Mouse (Mus musculus) embryo, embryonic 11.5 days (tissue): ENCODE measurements around the gene Med11.
"Not testable (repeated sequence)": the region's sequence is repeated elsewhere in the genome, so short reads cannot be mapped to it uniquely, and the experiment has no call there.

ENCODE experiments used
- DNase-seq: peaks from one replicate; pipeline ENCODE4 v3.0.0-alpha.2; 2012; ENCODE audit warnings: low read depth, low spot score

Med11 gene

DNA sequence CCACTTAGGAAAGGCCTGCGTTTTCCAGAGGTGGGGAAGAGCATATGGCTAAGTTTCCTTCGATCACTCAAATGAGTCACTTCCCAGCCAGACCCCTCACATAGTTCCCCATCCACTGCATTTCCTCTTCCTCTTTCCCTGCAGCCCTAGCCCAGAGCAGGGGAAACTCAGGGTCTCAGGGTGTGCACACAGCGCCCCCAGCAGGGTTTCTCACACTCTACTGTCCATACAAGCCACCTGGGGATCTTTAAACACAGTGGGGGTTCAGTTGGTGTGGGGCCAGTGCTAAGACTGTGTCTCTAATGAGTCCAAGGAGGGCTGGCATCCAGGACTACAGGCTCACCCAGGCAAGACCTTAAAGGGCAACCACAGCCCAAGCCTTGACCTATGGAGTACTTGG lies 5.0 kb upstream of the Med11 start:
- DNase-seq = no peak

DNA sequence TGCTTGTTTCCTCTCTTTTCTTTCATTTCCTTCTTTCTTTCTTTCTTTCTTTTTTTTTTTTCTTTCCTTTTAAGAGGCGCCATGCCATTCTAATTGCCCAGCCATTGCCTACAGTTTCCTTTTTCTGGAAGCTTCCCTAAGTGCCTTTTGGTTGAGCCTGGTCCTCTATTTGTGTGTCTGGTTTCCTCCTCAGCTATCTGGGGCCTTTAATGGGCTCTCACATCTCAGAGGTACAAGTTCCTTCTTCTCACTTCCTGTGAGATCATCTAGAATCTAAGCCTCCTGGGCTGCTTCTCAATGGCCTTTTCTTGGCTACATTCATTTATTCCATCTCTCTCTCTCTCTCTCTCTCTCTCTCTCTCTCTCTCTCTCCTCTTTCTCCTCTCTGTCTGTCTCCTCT lies 4.3 kb upstream of the Med11 start:
- no peak for DNase-seq

DNA sequence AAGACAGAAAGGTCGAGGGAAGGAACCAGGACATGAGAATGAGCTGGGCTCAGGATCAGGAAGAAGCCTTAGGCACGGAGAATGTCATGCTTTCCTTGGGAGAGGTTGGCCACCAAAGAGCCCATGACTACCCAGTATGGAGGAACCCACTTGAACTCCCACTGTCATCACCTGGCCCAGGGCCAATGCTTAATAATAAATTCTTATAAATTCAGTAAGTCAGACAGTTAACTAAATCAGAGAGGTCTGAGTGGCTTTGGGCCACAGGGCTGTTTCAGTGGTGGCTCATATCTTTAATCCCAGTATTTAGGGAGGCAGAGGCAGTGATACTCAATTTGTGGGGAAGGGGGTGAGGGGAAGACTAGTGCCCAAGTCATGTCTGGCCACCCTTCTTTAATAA lies 793 bp upstream of the Med11 start:
- no peak for DNase-seq

DNA sequence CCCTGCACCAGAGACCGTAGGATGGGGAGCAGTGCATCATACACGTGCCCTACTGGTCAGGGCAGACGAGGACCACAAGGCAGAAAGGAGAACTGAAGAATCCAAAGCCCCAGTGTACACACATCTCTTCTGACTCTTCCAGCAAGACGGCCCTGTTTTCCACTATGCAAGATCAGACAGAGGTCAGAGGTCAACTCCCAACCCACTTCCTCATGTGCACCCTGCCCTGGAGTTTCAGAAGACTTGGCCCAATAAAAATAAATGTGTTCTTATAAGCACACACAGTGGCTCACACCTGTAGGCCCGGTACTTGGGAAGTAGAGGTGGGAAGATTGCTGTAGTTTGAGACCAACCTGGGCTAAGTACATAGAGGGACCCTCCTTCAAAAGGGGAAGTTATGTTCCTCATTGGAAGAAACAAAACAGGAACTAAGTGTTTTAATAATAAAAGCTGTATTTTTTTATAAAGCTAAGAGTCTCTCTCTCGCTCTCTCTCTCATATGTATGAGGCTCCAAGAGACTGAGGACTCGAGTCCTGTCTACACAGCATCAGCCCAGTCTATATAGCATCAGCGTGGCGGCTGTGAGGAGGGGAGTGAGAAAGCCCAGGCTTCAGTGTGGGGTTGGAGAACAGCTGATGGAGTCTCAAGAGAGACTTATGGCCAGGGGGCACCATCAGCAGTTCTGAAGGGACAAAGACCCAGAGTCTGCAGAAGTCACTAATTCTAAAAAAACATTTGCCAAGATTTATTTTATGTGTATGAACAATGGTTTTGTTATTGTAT lies 1.7 kb downstream of the Med11 start:
- DNase-seq = no peak

DNA sequence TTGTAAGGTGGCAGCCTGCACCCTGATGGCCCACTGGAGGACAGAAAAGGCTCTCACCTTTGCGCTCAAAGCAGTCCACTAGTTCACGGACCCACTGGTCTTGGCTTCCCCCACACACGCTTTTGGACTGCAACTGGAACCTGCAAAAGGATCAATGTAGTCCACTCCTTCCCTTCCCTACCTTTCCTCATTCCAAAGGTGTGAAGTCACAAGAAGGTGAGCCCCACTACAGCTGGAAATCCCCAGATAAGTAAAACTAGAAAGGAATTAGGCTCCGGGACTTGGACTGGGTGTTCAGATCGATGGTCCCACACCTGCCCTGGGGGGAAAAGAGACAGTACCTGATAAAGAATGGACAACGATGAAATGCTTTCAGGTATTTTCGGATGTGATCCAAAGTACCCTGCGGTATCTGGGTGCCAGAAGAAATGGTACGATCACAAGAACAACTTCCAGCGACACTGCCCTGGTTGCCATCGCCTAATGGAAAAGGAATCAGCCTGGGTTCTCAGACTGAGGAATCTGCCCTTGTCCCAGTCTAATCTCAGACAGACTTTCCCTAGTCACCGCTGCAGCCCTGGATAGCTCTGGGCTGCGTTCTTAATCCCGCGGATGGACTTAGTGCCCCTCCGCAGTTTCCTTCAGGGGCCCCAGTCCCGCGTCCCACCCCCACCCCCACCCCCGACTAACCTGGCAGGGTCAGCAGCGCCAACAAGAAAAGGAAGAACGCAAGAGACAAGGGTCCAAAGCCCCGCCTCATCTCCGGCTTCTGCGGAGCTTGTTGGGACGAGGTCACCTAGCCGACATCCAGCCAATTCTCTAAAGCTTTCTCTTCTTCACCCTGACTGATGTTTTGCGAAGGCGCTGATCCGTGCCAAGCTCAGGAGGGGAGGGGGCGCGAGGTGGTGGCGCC lies 7.2 kb downstream of the Med11 start, which contains the start of gene Zmynd15:
Gene Zmynd15 (plus strand): TSS at position 746 of the 913 bp plus-strand sequence.
- DNase-seq = no peak

DNA sequence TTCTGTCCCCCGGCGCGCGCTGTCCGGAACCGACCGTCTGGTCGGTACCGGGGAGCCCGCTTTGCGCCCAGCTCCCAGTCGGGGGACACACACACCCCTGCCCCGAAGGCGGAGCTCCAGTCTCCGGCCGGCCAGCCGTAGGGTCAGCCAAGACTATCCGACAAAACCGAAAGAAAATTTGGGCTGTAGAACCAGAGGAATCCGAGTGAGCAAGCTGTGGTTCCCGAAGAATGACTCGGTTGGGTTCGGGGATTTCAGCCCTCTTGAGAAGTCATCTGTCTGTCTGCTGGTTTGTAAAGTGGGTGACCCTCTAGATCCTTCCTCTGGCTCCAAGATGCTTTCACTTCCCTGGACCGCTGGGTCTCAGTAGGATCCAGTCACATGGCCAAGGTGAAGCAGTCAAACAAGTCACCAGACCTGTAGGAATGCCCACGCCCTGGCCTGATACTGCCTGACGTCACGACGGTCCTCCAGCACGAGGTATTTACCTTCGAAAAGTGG lies 7.9 kb downstream of the Med11 start, which contains the start of gene Cxcl16:
Gene Cxcl16 (minus strand): TSS at position 384 of the 501 bp plus-strand sequence.
- no peak for DNase-seq

DNA sequence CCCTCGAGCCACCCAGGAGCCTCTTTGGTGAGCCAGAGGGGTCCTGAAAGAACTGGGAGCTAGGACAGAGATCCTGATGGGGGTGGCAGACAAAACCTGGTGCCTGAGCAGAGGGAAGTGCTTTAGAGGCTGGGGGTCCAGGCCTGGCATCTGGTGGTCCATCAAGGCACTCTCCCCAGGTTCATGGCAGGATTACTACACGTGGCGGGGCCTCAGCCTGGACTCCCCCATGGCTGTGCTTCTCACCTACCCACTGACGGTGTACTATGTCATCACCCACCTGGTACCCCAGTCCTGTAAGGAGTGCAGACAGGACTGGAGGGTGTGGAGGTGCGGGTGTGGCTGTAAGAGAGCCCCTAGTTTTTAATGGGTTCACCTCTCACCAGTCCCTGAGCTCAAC lies 12.3 kb downstream of the Med11 start:
- no peak for DNase-seq

DNA sequence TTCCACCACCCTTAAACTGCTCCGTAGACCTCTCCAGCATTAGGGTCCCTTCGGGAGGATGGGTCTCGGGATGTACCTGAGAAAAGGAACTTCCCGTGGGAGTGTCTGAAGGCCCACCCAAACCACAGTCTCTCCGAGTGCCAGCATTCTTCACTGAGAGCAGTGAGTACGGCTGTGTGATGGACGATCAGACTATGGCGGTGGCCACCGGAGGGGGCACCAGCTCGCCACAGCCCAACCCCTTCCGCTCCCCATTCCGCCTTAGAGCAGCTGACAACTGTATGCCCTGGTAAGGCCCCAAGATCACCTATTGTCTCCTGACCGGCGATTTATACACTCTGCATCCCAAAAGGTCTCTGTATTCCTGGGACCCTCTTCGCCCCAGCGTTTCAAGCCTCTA lies 13.5 kb downstream of the Med11 start:
- DNase-seq = no peak

DNA sequence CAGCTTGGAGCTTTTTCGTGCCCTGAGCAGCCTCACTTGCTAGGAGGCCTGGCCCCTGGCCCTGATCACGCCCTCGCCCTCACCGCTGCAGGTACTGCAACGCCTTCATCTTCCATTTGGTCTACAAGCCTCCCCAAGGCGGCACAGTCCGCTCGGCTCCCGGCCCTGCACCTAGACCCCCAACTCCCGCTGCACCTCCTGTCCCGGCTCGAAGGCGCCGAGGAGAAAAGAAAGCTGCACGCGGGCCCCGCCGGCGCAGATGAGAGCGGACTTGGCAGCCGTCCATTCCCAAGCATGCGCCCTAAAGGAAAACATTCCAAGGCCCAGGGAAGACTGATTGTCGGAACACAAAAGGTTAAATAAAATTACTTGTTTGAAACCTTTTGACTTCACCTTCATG lies 14.1 kb downstream of the Med11 start:
- DNase-seq = no peak

DNA sequence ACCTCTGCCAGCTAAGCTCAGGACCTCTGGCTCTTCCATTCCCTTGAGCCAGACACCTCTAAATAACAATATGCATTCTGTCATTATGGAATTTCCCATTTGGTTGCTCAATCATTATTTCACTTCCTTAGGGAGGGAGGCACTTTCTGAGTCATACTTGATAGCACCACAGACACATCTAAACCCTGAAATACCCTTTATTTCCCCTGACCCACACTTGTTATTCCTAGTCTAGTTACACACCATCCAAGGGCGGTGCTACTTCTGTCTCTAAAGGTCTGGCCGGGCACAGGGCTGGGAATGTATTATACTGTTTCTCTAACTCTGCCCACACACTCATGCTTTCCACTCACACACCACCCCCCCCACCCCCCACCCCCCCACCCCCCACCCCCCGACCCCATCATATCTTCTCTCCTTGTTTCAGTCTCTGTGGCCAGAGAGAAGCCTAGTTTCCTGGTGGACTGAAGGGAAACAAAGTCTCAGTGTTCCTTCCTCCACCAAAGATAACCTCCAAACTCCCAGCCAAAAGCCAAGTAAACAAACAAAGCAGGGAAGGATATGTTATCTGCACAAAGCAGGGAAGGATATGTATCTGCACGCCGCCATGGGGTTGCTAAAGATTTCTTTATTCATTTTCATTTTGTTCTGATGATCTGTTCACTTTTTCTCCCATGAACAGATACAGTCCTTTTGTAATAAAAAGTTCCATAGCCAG lies 16.3 kb downstream of the Med11 start:
- no peak for DNase-seq

DNA sequence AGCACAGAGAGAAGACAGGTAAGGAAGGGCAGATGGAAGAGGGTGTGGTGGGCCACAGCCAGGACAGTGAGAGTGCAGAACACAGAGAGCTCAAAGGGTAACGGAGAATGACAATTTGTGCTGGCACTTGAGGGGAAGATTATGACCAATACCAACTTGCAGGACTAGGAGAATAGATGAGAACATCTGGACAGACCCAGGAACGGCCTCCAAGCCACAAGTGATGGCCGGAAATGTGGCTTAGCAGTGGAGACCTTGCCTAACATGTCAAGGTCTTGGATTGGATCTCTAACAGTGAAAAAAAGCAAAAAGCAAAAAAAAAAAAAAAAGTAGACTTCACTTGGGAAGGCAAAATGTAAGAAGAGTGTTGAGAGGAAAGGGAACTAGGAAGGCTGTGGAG lies 18.0 kb downstream of the Med11 start:
- DNase-seq = no peak

DNA sequence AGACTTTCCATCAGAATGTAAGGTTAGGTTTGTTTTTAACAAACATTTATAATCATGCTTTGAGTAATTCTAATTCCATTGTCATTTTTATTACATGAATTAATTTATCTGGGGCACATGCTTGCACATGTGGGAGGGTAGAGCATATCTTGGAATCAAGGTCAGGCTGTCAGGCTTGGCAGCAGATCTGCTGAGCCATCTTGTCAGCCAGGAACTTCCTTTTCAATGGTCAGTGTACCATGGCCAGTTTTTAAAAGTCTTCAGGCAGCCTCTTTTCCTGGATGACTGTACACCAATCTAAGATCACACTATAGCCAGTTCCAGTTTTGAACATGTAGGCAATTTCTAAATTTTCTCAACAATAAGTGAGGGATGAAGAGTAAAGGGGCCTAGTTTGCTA lies 21.0 kb downstream of the Med11 start:
- no peak for DNase-seq

DNA sequence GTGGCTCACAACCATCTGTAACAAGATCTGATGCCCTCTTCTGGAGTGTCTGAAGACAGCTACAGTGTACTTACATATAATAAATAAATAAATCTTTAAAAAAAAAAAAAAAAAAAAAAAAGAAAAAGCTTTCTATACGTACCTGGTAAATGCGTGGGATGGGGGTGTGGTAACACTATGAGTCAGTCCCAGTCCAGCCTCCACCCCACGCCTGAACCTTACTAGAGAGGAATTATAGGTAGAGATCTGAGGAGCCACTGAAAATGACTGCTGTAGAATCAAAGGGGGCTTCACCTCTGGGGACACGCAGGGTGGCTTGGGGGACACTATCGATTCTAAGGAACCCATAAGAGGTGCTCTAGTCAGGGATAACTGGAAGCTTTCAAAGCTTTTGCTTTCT lies 21.6 kb downstream of the Med11 start:
- DNase-seq = not testable (repeated sequence)

DNA sequence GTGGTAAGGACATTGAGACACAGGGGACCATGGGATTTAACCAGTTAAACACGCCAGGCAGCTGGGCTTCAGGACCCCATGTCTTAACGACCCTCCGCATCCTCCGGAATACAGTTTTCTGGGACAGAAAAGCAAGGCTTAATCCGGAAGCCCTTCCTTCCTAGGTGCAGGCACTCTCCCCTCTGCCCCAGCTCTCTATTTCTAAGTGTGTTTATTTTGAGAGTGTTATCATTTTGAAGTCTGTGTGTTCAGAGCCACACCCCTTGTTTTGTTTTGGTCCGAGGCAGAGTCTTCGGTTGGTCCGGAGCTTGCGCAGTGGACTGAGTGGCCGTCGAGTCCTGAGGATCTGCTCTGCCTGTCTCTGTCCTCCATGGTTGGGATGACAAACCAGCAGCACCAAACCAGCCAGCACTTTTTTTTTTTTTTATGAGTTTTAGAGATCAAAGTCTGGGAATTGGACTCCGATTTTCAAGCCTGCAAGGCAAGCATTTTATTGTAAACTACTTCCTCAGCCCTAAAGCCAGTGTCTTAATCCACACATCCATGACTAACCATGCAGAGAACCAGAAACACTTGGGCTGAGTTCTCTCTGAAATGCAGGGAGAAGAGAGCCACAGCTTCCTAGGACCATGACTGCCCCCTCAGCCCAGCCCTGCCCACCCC lies 23.3 kb downstream of the Med11 start:
- no peak for DNase-seq

DNA sequence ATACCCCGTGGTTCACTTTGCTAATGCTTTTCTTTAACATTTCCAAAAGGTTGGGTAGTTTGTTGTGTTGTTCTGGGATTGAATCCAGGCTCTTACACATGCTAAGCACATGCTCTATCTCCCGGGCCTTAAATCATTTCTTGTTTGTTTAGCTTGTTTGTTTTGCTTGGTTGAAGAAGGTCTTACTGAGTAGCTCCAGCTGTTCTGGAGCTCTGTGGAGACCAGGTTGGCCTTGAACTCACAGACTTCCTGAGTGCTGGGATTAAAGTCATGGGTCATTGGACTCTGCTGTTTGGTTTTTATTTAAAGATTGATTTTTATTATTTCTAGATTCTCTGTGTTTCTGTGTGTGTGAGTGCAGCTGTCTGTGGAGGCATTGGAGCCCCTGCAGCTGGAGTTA lies 33.8 kb downstream of the Med11 start:
- DNase-seq = no peak

DNA sequence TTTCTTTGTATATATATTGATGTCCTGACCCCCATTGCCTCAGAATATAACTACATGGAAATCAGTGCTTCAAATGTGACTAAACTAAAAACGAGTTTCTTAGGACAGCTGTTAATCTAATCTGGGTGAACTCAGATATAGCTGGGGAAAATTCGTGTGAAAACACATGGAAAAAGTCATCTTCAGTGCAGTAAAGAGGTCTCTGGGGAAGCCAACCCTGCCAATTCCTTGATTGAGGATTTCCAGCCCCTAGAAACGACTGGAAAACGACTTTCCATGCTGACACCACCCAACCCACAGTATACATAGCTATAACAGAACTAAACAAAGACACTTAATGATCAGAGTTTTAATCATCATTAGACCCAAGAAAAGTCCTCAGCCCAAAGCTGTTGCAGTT lies 36.1 kb downstream of the Med11 start:
- DNase-seq = no peak

DNA sequence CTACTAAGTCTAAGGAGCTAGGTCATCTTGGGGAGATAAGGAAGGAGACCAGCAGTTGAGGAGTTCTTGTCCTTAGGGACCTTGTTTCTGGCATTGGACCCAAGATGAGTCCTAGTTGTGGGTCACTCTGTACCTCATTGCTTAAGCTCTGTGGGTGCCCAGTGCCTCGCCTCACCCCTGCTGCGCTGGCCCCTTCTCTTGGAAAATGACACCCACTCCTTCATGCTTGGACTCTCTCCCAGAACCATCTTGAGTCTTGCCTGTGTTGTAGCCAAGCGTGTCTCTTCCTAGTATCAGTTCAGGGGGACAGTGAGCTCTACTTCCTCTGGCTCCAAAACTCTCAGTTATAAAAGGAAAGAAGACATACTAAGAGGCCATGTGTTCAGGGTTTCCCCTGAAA lies 37.4 kb downstream of the Med11 start:
- DNase-seq = no peak

DNA sequence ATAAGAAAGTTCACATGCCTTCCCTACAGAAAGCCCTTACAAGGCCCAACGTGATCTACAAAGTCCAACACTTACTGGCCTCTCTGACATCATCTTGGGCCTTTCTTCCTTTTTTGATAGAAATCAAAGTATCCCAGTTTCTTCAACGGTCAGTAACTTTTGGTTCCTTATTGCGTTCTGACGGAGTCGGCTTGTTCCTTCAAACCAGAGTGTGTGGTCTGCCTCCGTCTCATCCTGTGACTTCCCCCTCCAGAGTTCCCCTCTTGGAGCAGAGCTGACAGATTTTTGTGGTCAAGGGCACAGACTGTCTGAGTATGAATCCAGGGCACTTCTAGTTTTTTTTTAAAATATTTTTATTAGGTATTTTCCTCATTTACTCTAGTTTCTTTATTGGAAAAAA lies 38.0 kb downstream of the Med11 start:
- no peak for DNase-seq

DNA sequence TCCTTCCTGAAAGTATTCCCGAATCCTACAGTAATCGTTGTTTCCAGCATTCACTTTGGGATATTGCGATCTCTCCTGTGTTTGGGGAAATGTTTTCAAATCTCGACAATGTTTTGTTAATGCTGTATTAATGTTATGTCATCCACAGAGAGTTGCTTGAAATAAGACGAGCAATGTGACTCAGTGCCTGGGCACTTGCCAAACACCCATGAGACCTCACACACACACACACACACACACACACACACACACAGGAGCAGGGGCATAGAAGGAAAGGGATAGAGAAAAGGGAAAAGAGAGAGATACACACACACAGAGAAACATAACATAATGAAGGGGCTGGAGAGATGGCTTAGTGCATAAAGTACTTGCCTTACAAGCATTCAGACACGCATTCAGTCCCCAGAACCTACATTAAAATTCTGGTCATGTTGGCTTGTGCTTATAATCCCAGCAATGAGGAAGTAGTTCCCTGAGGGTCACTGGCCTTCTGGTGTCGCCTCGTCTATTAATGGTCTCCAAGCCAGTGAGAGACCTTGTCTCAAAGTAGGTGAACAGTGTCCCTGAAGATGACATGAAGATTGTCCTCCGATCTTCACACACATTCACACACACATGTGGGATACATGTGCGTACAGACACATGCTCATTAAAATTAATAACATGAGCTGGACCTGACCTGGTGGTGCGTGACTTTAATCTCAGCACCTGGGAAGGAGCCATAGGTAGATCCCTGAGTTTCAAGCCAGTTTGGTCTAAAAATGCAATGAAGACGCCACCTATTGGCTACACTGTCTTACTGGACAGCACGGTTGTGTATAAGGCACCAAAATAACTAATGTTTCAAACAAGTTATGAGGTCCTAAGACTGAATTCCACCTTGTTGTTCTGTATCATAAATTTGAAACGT lies 48.1 kb downstream of the Med11 start:
- no peak for DNase-seq

DNA sequence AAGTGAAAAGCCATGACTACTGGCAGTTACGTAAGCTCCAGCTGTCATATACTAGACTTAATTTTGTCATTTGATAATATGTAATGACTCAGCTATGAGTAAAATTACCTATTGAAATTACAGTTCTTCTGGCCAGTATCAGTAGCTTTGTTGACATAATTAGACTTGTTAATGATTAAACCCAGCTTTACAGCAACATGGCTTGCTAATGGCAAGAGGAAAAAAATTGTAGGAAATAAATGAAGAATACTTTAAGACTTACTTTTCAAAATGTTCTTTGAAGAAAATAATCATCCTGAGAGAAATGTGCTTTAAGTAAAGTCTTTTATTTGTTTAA lies 48.7 kb downstream of the Med11 start:
- no peak for DNase-seq
